Mouse (Mus musculus): ENCODE results near the gene Prrg4.

GRCm38 (mm10) chr2:104841736-104842135 lies 7.9 kb downstream of the Prrg4 start:
- no peak for TF ChIP-seq CTCF (IDR thresholded peaks at IDR 0.05; ENCODE audit: low read depth)
- TF ChIP-seq EP300 (IDR thresholded peaks at IDR 0.05; ENCODE audit: low read depth) = no peak

Measured in heart, postnatal 0 days (tissue).